Mouse (Mus musculus) cerebellum, adult 11-12 months (tissue): ENCODE results near the gene Abi3bp.

Experiments
- DNase-seq: peaks from one replicate; pipeline ENCODE4 v3.0.0; 2022

The Abi3bp gene

GRCm38 (mm10) chr16:56477677-56478574 lies at the start of gene Abi3bp:
Gene Abi3bp, plus strand, starts transcription at chr16:56477878.
- DNase-seq = no peak

GRCm38 (mm10) chr16:56435293-56436185 lies 42.1 kb upstream of the Abi3bp start:
- DNase-seq = no peak

GRCm38 (mm10) chr16:56440243-56440642 lies 37.4 kb upstream of the Abi3bp start:
- DNase-seq = no peak

GRCm38 (mm10) chr16:56441113-56441512 lies 36.6 kb upstream of the Abi3bp start:
- no peak for DNase-seq

- no peak for DNase-seq
Measured at GRCm38 (mm10) chr16:56441658-56442344, 35.9 kb upstream of the Abi3bp start.

GRCm38 (mm10) chr16:56451482-56451881 lies 26.2 kb upstream of the Abi3bp start:
- DNase-seq = no peak

- DNase-seq = no peak
Measured at GRCm38 (mm10) chr16:56451923-56452322, 25.8 kb upstream of the Abi3bp start.

GRCm38 (mm10) chr16:56458052-56458754 lies 19.5 kb upstream of the Abi3bp start:
- DNase-seq = no peak

- no peak for DNase-seq
Measured at GRCm38 (mm10) chr16:56473160-56473559, 4.5 kb upstream of the Abi3bp start.

GRCm38 (mm10) chr16:56475676-56476075 lies 2.0 kb upstream of the Abi3bp start:
- no peak for DNase-seq

GRCm38 (mm10) chr16:56478575-56479191 lies 1.0 kb downstream of the Abi3bp start:
- DNase-seq = no peak

- no peak for DNase-seq
Measured at GRCm38 (mm10) chr16:56483466-56483865, 5.8 kb downstream of the Abi3bp start.

- DNase-seq = no peak
Measured at GRCm38 (mm10) chr16:56486461-56486860, 8.8 kb downstream of the Abi3bp start.

- DNase-seq = no peak
Measured at GRCm38 (mm10) chr16:56490861-56491260, 13.2 kb downstream of the Abi3bp start.

GRCm38 (mm10) chr16:56495266-56495665 lies 17.6 kb downstream of the Abi3bp start:
- no peak for DNase-seq

GRCm38 (mm10) chr16:56496743-56497142 lies 19.1 kb downstream of the Abi3bp start:
- no peak for DNase-seq

- no peak for DNase-seq
Measured at GRCm38 (mm10) chr16:56498680-56499079, 21.0 kb downstream of the Abi3bp start.

- no peak for DNase-seq
Measured at GRCm38 (mm10) chr16:56500441-56500840, 22.8 kb downstream of the Abi3bp start.

GRCm38 (mm10) chr16:56501101-56501500 lies 23.4 kb downstream of the Abi3bp start:
- no peak for DNase-seq

- DNase-seq = no peak
Measured at GRCm38 (mm10) chr16:56501513-56501912, 23.8 kb downstream of the Abi3bp start.

GRCm38 (mm10) chr16:56502134-56502533 lies 24.5 kb downstream of the Abi3bp start:
- DNase-seq = no peak

- DNase-seq = no peak
Measured at GRCm38 (mm10) chr16:56503941-56504340, 26.3 kb downstream of the Abi3bp start.
